Mouse (Mus musculus): ENCODE measurements around the gene Ddr2. TPM values are rescaled to one million over a fixed set of nuclear protein-coding genes. Genes with fewer than 3 reads are reported as not detected.

Ddr2 gene
- polyA plus RNA-seq, 1 experiment from 2014 or later, result 6.5 TPM

DNA sequence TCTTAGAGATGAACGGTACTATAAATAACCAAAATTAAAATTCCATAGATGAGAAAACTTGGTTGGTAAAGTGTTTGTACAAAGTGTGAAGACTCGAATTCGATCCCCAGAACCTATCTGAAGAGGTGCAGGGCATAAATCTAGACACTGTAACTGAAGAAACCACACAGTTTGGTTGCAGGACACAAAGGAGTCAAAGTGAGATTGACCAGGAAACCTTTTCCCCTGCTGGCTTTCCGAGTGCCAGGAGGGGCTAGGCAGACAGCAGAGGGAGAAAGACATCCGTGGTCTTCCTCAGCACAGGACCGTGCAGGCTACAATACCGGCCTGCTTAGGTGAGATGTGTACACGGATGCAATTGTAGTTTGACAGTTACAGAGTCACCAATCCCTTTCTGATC, 23.7 kb upstream of the Ddr2 start:
- WGBS, result 83% methylated on average over 8 of the region's 8 CpGs
- H3K4me1 ChIP-seq (ENCODE audit: control insufficient read depth in 2 of 2, insufficient read depth in 2 of 2, low read length in 2 of 2), result peaks cover 0 to 3% of the 10 kb centered on the region in 2 experiments; a peak in 1 of 4 replicates
- H3K9ac ChIP-seq (ENCODE audit: low read length), result no peak overlapping the region
- H3K27ac ChIP-seq (replicated peaks in 1 of 2; ENCODE audit: control insufficient read depth in 1 of 2, insufficient read depth in 1 of 2, low read depth in 2 of 2, low read length in 2 of 2), result no peak overlapping the region
- no peak overlapping the region for H3K4me3 ChIP-seq (ENCODE audit: control insufficient read depth in 1 of 2, insufficient read depth in 1 of 2, low read depth in 1 of 2, low read length in 2 of 2)
- H3K4me2 ChIP-seq (ENCODE audit: low read length), result no peak overlapping the region
- ATAC-seq (ENCODE audit: insufficient number of reproducible peaks, insufficient read depth, low FRiP score, low read depth), result no peak
- no peaks in the 10 kb centered on the region for H3K27me3 ChIP-seq (ENCODE audit: control insufficient read depth, insufficient read depth, low read length)
- no peaks in the 10 kb centered on the region for H3K36me3 ChIP-seq (ENCODE audit: control insufficient read depth, insufficient read depth, low read length)
- H3K9me3 ChIP-seq (ENCODE audit: control insufficient read depth, low read length), result no peaks in the 10 kb centered on the region

DNA sequence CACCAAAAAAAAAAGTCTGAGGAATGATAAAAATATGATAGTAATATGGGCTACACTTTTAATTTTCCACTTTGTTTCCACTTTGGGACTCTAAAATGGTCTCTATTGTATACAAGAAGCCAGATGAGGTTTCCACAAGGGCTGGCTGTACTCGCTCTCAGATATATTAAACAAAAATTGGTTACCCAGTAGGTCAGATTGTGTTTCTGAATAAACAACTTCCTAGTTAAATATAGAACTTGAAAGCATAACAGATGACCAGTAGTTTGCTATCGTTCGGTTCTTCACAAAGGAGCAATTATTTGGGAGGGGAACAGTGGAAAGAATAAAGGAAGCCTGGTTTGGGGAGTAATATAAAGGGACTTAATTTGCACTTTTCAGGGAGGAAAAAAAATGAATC, 20.4 kb upstream of the Ddr2 start:
- no peak overlapping the region for H3K9ac ChIP-seq (ENCODE audit: low read length)
- no peak for ATAC-seq (ENCODE audit: insufficient number of reproducible peaks, insufficient read depth, low FRiP score, low read depth)
- no peaks in the 10 kb centered on the region for H3K9me3 ChIP-seq (ENCODE audit: control insufficient read depth, low read length)
- H3K36me3 ChIP-seq (ENCODE audit: control insufficient read depth, insufficient read depth, low read length), result no peaks in the 10 kb centered on the region
- H3K4me3 ChIP-seq (ENCODE audit: control insufficient read depth in 1 of 2, insufficient read depth in 1 of 2, low read depth in 1 of 2, low read length in 2 of 2), result no peak overlapping the region
- WGBS, result 74% methylated on average over 3 of the region's 3 CpGs
- no peak overlapping the region for H3K4me2 ChIP-seq (ENCODE audit: low read length)
- no peak overlapping the region for H3K27ac ChIP-seq (replicated peaks in 1 of 2; ENCODE audit: control insufficient read depth in 1 of 2, insufficient read depth in 1 of 2, low read depth in 2 of 2, low read length in 2 of 2)
- H3K4me1 ChIP-seq (ENCODE audit: control insufficient read depth in 2 of 2, insufficient read depth in 2 of 2, low read length in 2 of 2), result no peaks in the 10 kb centered on the region
- no peaks in the 10 kb centered on the region for H3K27me3 ChIP-seq (ENCODE audit: control insufficient read depth, insufficient read depth, low read length)

DNA sequence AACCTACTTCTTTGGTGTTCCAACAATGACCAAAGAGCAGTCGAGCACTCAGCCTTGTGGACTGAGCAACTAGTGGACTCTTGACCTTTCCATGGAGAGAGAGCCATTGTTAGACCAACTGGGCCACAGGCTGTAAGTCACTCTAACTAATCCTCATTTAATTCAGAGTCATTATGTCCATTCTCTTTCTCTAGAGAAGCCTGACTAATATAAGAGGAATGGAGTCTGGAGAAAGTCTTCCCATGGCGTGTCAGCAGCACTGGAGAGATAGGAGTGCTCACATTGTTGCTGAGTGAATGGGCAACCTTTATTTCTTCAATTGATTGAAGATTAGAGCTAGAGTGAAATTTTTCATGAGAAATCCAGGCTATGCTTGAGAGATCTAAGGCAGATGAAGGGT, 14.1 kb upstream of the Ddr2 start:
- no peaks in the 10 kb centered on the region for H3K36me3 ChIP-seq (ENCODE audit: control insufficient read depth, insufficient read depth, low read length)
- no peaks in the 10 kb centered on the region for H3K9me3 ChIP-seq (ENCODE audit: control insufficient read depth, low read length)
- no peak for ATAC-seq (ENCODE audit: insufficient number of reproducible peaks, insufficient read depth, low FRiP score, low read depth)
- no peaks in the 10 kb centered on the region for H3K27me3 ChIP-seq (ENCODE audit: control insufficient read depth, insufficient read depth, low read length)
- H3K4me2 ChIP-seq (ENCODE audit: low read length), result no peak overlapping the region
- no peak overlapping the region for H3K27ac ChIP-seq (replicated peaks in 1 of 2; ENCODE audit: control insufficient read depth in 1 of 2, insufficient read depth in 1 of 2, low read depth in 2 of 2, low read length in 2 of 2)
- no peak overlapping the region for H3K4me3 ChIP-seq (ENCODE audit: control insufficient read depth in 1 of 2, insufficient read depth in 1 of 2, low read depth in 1 of 2, low read length in 2 of 2)
- H3K4me1 ChIP-seq (ENCODE audit: control insufficient read depth in 2 of 2, insufficient read depth in 2 of 2, low read length in 2 of 2), result no peaks in the 10 kb centered on the region
- 70% methylated on average over 2 of the region's 2 CpGs for WGBS
- H3K9ac ChIP-seq (ENCODE audit: low read length), result no peak overlapping the region

DNA sequence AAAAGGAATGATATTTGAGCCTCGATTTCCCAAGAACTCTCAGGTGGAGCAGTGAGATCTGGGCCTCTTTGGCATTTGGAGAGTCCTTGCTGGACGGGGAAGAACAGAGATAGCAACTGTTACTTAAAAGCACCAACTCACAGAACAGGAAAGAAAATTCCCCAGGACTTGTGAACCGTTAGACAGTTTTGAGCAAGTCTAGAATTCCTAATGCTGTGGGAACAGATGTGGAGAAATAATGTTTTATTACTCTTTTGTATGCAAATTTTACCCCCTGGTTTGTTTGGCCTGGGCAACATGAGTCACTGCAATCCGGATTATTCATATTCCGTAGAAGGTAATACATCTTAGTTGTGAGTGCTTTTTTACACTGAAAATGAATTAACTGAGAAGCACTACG, 3.1 kb upstream of the Ddr2 start:
- Histone ChIP-seq H3K4me1 (ENCODE audit: control insufficient read depth in 2 of 2, insufficient read depth in 2 of 2, low read length in 2 of 2) (peaks cover 0 to 3% of the 10 kb centered on the region in 2 experiments; a peak in 1 of 4 replicates), H3K27me3 (ENCODE audit: control insufficient read depth, insufficient read depth, low read length) (no peaks in the 10 kb centered on the region), H3K4me2 (ENCODE audit: low read length) (no peak overlapping the region), H3K4me3 (ENCODE audit: control insufficient read depth in 1 of 2, insufficient read depth in 1 of 2, low read depth in 1 of 2, low read length in 2 of 2) (no peak overlapping the region), H3K36me3 (ENCODE audit: control insufficient read depth, insufficient read depth, low read length) (no peaks in the 10 kb centered on the region), H3K9ac (ENCODE audit: low read length) (no peak overlapping the region), H3K9me3 (ENCODE audit: control insufficient read depth, low read length) (no peaks in the 10 kb centered on the region), H3K27ac (replicated peaks in 1 of 2; ENCODE audit: control insufficient read depth in 1 of 2, insufficient read depth in 1 of 2, low read depth in 2 of 2, low read length in 2 of 2) (no peak overlapping the region)
- no peak for ATAC-seq (ENCODE audit: insufficient number of reproducible peaks, insufficient read depth, low FRiP score, low read depth)
- 66% methylated on average over 6 of the region's 6 CpGs for WGBS

DNA sequence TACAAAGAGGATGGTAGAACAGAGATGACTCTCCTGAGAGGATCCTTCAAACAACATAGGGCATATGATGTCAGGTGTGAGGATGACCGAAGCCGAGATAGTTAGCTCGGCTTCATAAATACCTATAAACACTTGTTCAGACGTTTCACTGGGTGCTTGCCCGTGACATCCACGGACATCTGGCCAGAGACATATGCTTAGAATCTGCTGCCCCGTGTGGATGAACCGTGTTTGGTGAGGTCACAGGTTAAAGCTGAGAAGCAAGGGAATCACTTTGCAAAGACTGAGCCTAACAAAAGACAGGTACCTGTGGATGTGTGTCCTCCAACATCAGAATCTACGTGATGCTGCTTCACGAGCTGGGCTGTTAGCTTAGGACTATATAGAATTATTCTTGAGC, 1.7 kb upstream of the Ddr2 start:
- H3K27ac ChIP-seq (replicated peaks in 1 of 2; ENCODE audit: control insufficient read depth in 1 of 2, insufficient read depth in 1 of 2, low read depth in 2 of 2, low read length in 2 of 2), result no peak overlapping the region
- H3K4me3 ChIP-seq (ENCODE audit: control insufficient read depth in 1 of 2, insufficient read depth in 1 of 2, low read depth in 1 of 2, low read length in 2 of 2), result no peak overlapping the region
- H3K27me3 ChIP-seq (ENCODE audit: control insufficient read depth, insufficient read depth, low read length), result no peaks in the 10 kb centered on the region
- 90% methylated on average over 10 of the region's 10 CpGs for WGBS
- H3K9ac ChIP-seq (ENCODE audit: low read length), result no peak overlapping the region
- no peak for ATAC-seq (ENCODE audit: insufficient number of reproducible peaks, insufficient read depth, low FRiP score, low read depth)
- no peaks in the 10 kb centered on the region for H3K36me3 ChIP-seq (ENCODE audit: control insufficient read depth, insufficient read depth, low read length)
- no peaks in the 10 kb centered on the region for H3K9me3 ChIP-seq (ENCODE audit: control insufficient read depth, low read length)
- no peak overlapping the region for H3K4me2 ChIP-seq (ENCODE audit: low read length)
- peaks cover 0 to 3% of the 10 kb centered on the region in 2 experiments; a peak in 1 of 4 replicates for H3K4me1 ChIP-seq (ENCODE audit: control insufficient read depth in 2 of 2, insufficient read depth in 2 of 2, low read length in 2 of 2)

DNA sequence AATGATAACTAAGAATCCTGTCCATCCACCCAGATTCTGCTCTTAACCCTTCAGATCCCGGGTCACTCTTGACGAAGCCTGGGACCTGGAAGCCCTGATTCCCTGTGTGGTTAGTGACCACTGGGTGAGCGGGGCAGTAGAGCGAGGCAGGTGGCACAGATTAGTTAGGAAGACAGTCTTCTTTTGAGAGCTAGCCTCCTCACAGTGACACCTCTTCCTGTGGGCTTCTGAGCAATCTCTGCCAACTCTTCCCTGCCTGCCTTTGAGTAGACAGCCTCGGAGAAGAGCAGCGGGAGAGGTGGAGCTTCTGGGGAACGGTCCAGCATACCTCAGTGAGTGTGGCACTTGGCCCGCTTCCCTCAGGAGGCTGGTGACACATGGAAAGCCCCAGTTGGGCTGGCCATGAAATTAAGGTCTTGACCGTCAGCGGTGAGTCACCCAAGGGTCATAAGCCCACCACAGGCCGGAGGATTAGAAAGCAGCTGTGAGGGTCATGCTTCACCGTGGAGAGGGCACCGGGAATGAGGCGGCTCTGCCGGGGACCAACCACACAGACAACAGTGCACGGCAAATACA, 1.2 kb upstream of the Ddr2 start:
- Histone ChIP-seq H3K36me3 (ENCODE audit: control insufficient read depth, insufficient read depth, low read length) (no peaks in the 10 kb centered on the region), H3K27ac (replicated peaks in 1 of 2; ENCODE audit: control insufficient read depth in 1 of 2, insufficient read depth in 1 of 2, low read depth in 2 of 2, low read length in 2 of 2) (no peak overlapping the region), H3K9me3 (ENCODE audit: control insufficient read depth, low read length) (no peaks in the 10 kb centered on the region), H3K4me3 (ENCODE audit: control insufficient read depth in 1 of 2, insufficient read depth in 1 of 2, low read depth in 1 of 2, low read length in 2 of 2) (no peak overlapping the region), H3K27me3 (ENCODE audit: control insufficient read depth, insufficient read depth, low read length) (no peaks in the 10 kb centered on the region), H3K9ac (ENCODE audit: low read length) (no peak overlapping the region), H3K4me2 (ENCODE audit: low read length) (no peak overlapping the region), H3K4me1 (ENCODE audit: control insufficient read depth in 2 of 2, insufficient read depth in 2 of 2, low read length in 2 of 2) (peaks cover 0 to 3% of the 10 kb centered on the region in 2 experiments; a peak in 1 of 4 replicates)
- WGBS, result 84% methylated on average over 16 of the region's 16 CpGs
- ATAC-seq (ENCODE audit: insufficient number of reproducible peaks, insufficient read depth, low FRiP score, low read depth), result no peak

DNA sequence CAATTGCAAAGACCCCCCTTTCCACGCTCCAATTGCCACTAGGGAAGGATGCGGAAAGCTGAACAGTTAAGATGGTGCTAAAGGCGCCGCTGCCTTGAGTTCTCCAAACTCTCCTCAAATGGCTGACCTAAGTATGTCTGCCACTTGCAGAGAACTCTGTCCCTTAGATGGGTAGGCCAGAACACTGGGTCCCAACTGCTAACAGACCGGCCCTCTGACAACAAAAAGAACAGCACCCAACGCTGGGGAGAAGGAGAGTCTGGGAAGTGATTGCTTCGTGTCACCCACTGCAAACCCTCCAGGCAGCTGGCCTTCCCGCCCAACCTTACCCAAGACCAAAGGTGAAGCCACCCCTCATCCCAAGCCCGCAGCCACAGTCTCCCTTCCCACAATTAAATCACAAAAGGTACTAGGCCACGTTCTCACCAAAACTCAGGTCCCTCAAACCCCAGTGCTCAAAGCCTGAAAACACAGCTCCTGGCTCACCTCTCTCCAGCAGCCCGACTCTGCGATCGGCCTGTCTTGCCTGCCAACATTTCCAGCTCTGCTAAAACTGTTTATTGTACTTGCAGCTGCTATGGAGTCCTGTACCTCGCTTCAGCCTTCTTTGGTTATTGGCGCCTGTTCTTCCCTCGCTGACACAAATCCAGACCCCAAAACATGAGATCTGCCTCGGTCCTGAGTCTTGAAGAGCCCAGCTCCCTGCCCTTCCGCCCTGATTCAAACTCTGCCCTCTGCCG, 616 bp downstream of the Ddr2 start:
- Histone ChIP-seq H3K27me3 (ENCODE audit: control insufficient read depth, insufficient read depth, low read length) (no peaks in the 10 kb centered on the region), H3K4me3 (ENCODE audit: control insufficient read depth in 1 of 2, insufficient read depth in 1 of 2, low read depth in 1 of 2, low read length in 2 of 2) (peak overlapping the region; percentile 25 to 34), H3K4me1 (ENCODE audit: control insufficient read depth in 2 of 2, insufficient read depth in 2 of 2, low read length in 2 of 2) (peaks cover 0 to 3% of the 10 kb centered on the region in 2 experiments; a peak in 1 of 4 replicates), H3K4me2 (ENCODE audit: low read length) (peak overlapping the region; percentile 48), H3K27ac (replicated peaks in 1 of 2; ENCODE audit: control insufficient read depth in 1 of 2, insufficient read depth in 1 of 2, low read depth in 2 of 2, low read length in 2 of 2) (peak overlapping the region; percentile 53 to 75), H3K36me3 (ENCODE audit: control insufficient read depth, insufficient read depth, low read length) (no peaks in the 10 kb centered on the region), H3K9me3 (ENCODE audit: control insufficient read depth, low read length) (no peaks in the 10 kb centered on the region), H3K9ac (ENCODE audit: low read length) (peak overlapping the region; percentile 42; the same call in 1 of the 2 replicates)
- WGBS, result 76% methylated on average over 19 of the region's 19 CpGs
- ATAC-seq (ENCODE audit: insufficient number of reproducible peaks, insufficient read depth, low FRiP score, low read depth), result no peak
